Mouse (Mus musculus): ENCODE results near the gene Snrpb2.

- TF ChIP-seq CTCF (IDR thresholded peaks at IDR 0.05; ENCODE audit: low read depth) (no peak), EP300 (IDR thresholded peaks at IDR 0.05; ENCODE audit: low read depth) (no peak)
Measured at GRCm38 (mm10) chr2:143097170-143097569, 34.3 kb downstream of the Snrpb2 start.
